Mouse (Mus musculus) Patski (cell line): Measurements from ENCODE around the gene Mesp2. TPM values are rescaled to one million over a fixed set of nuclear protein-coding genes. Genes with fewer than 3 reads are reported as not detected.
A peak's percentile ranks its signal among the peaks of the same experiment; 100 is the strongest.

ENCODE experiments used
- ATAC-seq: fragments of 100-300 bp; one replicate; pipeline ENCODE4 v1.8.0; 2021
- CTCF ChIA-PET: fragments of 350-600 bp; sonication (Branson Sonifier 250); formaldehyde crosslinking; loops from one replicate; lab custom pipeline; 2022; ENCODE audit warnings: inconsistent platforms; lab: Charles Lee
- POLR2A ChIA-PET: fragments of 350-600 bp; sonication (Branson Sonifier 250); formaldehyde crosslinking; loops from one replicate; lab custom pipeline; 2022; ENCODE audit warnings: antibody characterized with exemption, inconsistent platforms; lab: Charles Lee
- DNase-seq: peaks from one replicate; pipeline ENCODE4 v3.0.0-alpha.2; 2011; ENCODE audit warnings: low read depth, low spot score
- H3K27me3 ChIP-seq: fragments of 371-371 bp; one replicate; pipeline ENCODE4 v1.5.1; 2021
- CTCF ChIP-seq: fragments of 100-300 bp; IDR thresholded peaks from one replicate; pipeline ENCODE4 v1.5.1; 2021
- in situ Hi-C: fragments of 300-500 bp; cut with MboI; formaldehyde crosslinking; loops from 3 replicates; pipeline ENCODE4 v1.11.1; 2018; ENCODE audit warnings: low pct_unique_long_range_greater_than_20kb, mixed read lengths
- polyA plus RNA-seq: library from polyadenylated mRNA; unstranded; gene quantifications from one replicate; pipeline ENCODE4 v1.2.3, GENCODE M21; 2021

Mesp2 gene
- 0.15 TPM for polyA plus RNA-seq

DNA sequence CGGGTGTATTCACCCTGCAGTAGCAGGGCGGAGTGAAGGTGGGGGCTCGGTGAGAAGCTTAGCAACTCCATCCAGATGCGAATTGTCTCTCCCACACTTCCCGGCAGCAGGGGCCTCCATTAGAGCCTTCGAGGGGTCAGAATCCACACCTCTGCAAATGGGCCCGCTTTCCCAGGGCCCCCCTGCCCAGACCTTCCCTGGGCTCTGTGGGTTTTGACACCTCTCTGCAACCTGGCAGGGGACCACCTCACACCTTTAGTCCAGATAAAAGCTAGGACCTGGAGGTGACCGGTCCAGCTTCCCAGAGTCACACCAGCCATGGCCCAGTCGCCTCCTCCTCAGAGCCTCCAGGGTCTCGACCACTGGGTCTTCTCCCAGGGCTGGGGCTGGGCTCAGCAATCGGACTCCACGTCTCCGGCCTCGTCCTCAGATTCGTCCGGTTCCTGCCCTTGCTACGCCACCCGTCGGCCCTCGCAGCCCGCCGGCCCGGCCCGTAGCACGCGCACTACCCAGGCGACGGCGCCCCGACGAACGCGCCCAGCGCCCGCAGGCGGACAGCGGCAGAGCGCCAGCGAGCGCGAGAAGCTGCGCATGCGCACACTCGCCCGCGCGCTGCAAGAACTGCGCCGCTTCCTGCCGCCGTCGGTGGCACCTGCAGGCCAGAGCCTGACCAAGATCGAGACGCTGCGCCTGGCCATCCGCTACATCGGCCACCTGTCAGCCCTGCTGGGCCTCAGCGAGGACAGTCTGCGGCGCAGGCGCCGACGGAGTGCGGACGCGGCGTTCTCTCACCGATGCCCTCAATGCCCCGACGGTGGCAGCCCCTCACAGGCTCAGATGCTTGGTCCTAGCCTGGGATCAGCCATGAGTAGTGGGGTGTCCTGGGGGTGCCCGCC lies at the start of gene Mesp2:
TSS of gene Mesp2 (plus strand) at position 117 of the 896 bp plus-strand sequence.
- POLR2A ChIA-PET, result no interaction called here
- no peak for ATAC-seq

DNA sequence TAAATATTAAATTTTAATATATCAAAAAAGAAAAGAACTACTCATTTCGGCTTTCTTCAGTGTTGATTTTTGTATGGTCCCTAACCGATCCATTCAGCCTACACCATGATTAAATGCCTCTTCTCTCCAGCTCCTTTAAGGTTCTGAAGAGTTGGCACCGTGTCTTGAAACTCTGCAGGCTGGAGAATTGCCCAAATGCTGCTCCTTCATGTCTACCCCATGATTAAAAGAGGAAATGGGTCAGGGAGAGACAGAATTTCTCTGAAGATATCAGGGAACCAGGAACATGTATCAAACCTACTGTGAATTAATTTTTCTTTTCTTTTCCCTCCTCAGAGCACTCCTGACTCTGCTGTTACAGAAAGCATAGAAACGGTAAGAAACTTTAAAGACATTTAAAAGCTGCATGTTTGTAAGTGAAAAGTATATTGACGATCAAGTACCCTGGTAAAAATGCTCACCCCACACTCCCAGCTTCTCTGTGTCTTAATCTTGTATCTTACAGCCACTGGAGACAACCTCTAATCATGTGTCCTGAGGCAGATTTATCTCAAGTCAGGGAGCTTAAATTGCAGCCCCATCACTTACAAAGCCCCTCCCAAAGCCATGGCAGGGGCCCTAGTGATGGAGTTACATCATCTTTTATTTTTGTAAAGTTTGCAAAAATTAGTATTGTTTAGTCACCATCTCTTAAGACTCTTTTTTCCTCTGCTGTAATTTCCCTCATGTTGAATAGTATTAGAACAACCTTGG lies 49.2 kb upstream of the Mesp2 start:
- ATAC-seq (no peak), DNase-seq (no peak)
- in situ Hi-C loops, result no loop called here
- TF ChIP-seq CTCF, result no peak
- H3K27me3 ChIP-seq, result no peaks in the 10 kb centered on the region
- POLR2A ChIA-PET, result no interaction called here
- CTCF ChIA-PET, result no interaction called here

More for the DNA sequence above, at the start of gene Mesp2:
- H3K27me3 ChIP-seq, result peaks cover 5% of the 10 kb centered on the region
- CTCF ChIA-PET, result interaction anchor here (0.9 to 1.6 kb wide), 2 partner anchors 10 to 12 kb away, joined by 3 read pairs; no protein-coding TSS in a partner anchor
- in situ Hi-C loops, result no loop called here
- TF ChIP-seq CTCF, result no peak
- DNase-seq, result no peak

- DNase-seq (no peak), ATAC-seq (no peak)
- no peak for TF ChIP-seq CTCF
- POLR2A ChIA-PET, result no interaction called here
- CTCF ChIA-PET, result no interaction called here
- H3K27me3 ChIP-seq, result no peaks in the 10 kb centered on the region
- in situ Hi-C loops, result no loop called here
Measured at GRCm38 (mm10) chr7:79762106-79762505, 48.4 kb upstream of the Mesp2 start.

DNA sequence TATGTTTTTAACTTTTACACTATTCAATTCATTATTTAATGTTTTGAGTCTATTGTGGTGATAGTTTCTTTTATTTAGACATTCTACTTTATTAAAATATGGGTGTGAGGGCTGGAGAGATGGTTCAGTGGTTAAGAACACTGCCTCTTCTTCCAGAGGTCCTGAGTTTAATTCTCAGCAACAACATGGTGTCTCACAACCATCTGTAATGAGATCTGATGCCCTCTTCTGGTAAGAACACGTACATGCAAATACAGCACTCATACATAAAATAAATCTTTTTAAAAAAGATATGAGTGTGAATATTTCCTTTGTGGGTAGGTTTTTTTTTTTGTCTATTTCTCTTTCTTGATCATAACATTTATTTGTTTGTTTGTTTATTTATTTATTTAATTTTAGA lies 44.5 kb upstream of the Mesp2 start:
- no peak for TF ChIP-seq CTCF
- in situ Hi-C loops, result no loop called here

DNA sequence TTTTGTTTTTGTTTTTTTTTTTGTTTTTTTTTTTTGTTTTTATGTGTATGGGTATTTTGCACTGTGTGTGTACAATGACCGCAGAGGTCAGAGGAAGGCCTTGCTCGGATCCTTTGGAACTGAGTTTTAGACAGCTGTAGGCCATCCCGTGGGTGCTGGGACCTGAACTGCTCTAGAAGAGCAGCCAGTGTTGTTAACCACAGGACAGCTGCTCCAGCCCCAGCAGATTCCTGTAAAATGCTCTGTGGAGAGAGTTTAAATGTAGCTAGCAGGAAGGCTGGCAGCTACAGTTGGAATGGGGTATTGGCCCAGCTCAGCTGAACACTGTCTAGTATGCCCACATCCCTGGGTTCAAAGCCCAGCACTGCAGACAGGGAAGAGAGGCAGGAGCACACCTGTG lies 40.9 kb upstream of the Mesp2 start:
- TF ChIP-seq CTCF, result no peak
- ChIA-PET CTCF (interaction anchor here (1.1 to 1.4 kb wide), 2 partner anchors 11 to 14 kb away, joined by 3 to 6 read pairs; no protein-coding TSS in a partner anchor), POLR2A (no interaction called here)
- in situ Hi-C loops, result no loop called here
- H3K27me3 ChIP-seq, result no peaks in the 10 kb centered on the region
- DNase-seq (no peak), ATAC-seq (no peak)

More for the DNA sequence above, 44.5 kb upstream of the Mesp2 start:
- DNase-seq (no peak), ATAC-seq (no peak)
- ChIA-PET CTCF (interaction anchor here (1.2 to 2.4 kb wide), 4 partner anchors 10 to 38 kb away, joined by 3 to 8 read pairs (median 4); no protein-coding TSS in a partner anchor), POLR2A (no interaction called here)
- no peaks in the 10 kb centered on the region for H3K27me3 ChIP-seq

- CTCF ChIA-PET, result interaction anchor here (1.2 kb wide), 1 partner anchor 9 kb away, joined by 3 read pairs; no protein-coding TSS in a partner anchor
- ATAC-seq (no peak), DNase-seq (no peak)
- H3K27me3 ChIP-seq, result peaks cover 4% of the 10 kb centered on the region
- in situ Hi-C loops, result no loop called here
- POLR2A ChIA-PET, result no interaction called here
- TF ChIP-seq CTCF, result no peak
Measured at GRCm38 (mm10) chr7:79771561-79772512, 38.7 kb upstream of the Mesp2 start.

DNA sequence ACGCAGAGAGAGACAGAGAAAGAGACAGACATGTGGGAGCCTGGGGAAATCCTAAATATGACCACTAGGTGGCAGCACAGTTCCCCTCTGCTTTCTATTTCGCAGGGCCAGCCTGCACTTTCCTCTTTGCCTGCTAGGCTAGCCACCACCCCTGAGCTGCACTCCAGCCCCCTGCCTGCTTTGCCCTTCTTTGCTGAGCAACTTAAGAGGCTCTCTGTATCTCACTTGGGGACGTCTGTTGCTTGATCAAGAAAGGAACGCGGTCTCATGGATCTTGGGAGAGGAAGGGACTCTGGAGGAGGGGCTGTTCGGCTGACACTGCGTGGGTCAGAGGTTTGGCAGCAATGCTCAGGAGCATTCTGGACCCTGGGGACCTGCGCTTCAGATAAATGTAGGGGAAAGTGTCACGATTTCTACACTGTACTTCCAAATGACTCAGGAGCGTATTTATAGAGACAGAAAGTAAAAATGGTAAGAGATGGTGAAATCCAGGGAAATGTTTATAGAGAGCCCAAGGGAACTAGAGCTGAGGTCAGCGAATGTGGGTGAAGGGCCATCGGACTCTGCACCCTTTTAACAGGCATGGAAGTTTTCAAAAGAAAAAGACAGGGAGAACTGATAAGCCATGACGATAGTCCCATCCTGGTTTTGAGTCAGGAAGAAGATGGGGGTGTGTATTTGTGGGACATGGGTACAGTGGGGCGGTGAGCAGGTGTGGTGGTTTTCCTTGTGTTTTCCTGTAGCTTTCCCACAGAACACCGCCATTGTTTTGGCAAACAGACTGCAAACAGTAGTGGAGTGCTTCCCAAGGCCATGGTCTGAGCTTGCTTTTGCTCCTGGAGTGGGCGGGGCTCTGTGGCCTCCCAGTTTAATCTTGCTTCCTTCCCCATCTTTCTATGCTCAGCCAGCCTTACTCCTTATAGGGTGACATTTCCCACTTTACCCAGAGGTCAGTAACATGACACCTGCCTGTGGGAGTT lies 29.6 kb upstream of the Mesp2 start:
- ChIA-PET POLR2A (no interaction called here), CTCF (interaction anchor here (0.7 to 1.6 kb wide), 13 partner anchors 9 to 140 kb away, joined by 3 to 11 read pairs (median 3); no protein-coding TSS in a partner anchor)
- H3K27me3 ChIP-seq, result peaks cover 4% of the 10 kb centered on the region
- in situ Hi-C loops, result no loop called here
- peak; percentile 85 for TF ChIP-seq CTCF
- peak; percentile 82 for ATAC-seq
- peak; percentile 7 for DNase-seq

DNA sequence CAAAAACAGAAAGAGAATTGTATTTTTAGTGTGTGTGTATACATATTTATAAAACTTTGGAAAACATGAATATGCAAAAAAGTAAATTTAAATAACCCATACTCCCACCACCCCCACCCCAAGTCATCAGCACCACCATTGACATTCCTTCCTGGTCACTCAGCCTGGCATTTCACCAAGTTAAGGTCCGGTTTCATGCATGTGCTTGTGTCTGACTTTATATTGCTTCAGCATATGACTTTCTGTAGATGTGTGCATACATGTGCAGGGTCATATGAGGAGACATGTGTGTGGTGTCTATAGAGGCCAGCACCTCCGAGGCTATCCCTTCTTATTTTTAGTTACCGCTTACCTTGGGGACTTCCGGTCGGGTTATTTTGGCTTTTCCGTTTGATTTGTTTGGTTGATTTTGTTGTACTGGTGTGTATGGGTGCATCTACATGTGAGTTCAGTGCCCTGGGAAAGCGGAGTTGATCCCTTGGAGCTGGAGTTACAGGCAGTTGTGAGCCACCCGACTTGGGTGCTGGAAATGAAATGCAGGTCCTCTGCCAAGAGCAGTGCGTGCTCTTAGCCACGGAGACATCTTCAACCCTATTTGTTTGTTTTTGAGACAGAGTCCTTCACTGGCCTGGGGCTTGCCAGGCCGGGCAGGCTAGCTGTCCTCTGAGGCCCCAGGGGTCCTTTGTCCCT lies 28.6 kb upstream of the Mesp2 start:
- TF ChIP-seq CTCF, result no peak
- no peaks in the 10 kb centered on the region for H3K27me3 ChIP-seq
- CTCF ChIA-PET, result interaction anchor here (1.0 to 1.3 kb wide), 2 partner anchors 12 to 54 kb away, joined by 3 to 6 read pairs; no protein-coding TSS in a partner anchor
- in situ Hi-C loops, result no loop called here
- DNase-seq, result no peak
- ATAC-seq, result no peak
- POLR2A ChIA-PET, result no interaction called here
